Mouse (Mus musculus) heart, embryonic 10.5 days (tissue): ENCODE results near the gene Kazald1. TPM values are rescaled to one million over a fixed set of nuclear protein-coding genes. Genes with fewer than 3 reads are reported as not detected.

Source experiments
- DNase-seq: peaks from one replicate; pipeline ENCODE4 v3.0.0-alpha.2; 2017; ENCODE audit warnings: low spot score
- H3K27ac ChIP-seq: fragments of 300-500 bp; sonication (generic); 2 replicates; pipeline ENCODE4 v1.5.1; 2016; ENCODE audit warnings: mild to moderate bottlenecking
- H3K27me3 ChIP-seq: fragments of 300-500 bp; sonication (generic); 2 replicates; pipeline ENCODE4 v1.6.1; 2016; ENCODE audit warnings: mild to moderate bottlenecking; ENCODE audit not compliant: poor library complexity, insufficient read depth, severe bottlenecking
- H3K36me3 ChIP-seq: fragments of 300-500 bp; sonication (generic); 2 replicates; pipeline ENCODE4 v1.6.1; 2016; ENCODE audit warnings: mild to moderate bottlenecking, moderate library complexity
- H3K4me1 ChIP-seq: fragments of 300-500 bp; sonication (generic); 2 replicates; pipeline ENCODE4 v1.6.1; 2016; ENCODE audit warnings: mild to moderate bottlenecking
- H3K4me3 ChIP-seq: fragments of 300-500 bp; sonication (generic); 2 replicates; pipeline ENCODE4 v1.5.1; 2016; ENCODE audit warnings: mild to moderate bottlenecking, moderate library complexity
- H3K9me3 ChIP-seq: fragments of 300-500 bp; sonication (generic); 2 replicates; pipeline ENCODE4 v1.6.1; 2016; ENCODE audit warnings: mild to moderate bottlenecking, moderate library complexity
- WGBS: fragments of 180-500 bp; shearing (Covaris S2); methylation state at CpG from one replicate; pipeline ENCODE4 v1.1.7; 2016; 5-methylcytosine and 5-hydroxymethylcytosine counted together
- polyA plus RNA-seq: library from polyadenylated mRNA; unstranded; fragments of >200 nt; fragmentation: Nextera tagmentation; extraction: Ambion mirVana; gene quantifications from 2 replicates; pipeline ENCODE4 v1.2.1, GENCODE M21; 2016

Kazald1 gene
- polyA plus RNA-seq, 1 experiment from 2014 or later, result 6.3 TPM

DNA sequence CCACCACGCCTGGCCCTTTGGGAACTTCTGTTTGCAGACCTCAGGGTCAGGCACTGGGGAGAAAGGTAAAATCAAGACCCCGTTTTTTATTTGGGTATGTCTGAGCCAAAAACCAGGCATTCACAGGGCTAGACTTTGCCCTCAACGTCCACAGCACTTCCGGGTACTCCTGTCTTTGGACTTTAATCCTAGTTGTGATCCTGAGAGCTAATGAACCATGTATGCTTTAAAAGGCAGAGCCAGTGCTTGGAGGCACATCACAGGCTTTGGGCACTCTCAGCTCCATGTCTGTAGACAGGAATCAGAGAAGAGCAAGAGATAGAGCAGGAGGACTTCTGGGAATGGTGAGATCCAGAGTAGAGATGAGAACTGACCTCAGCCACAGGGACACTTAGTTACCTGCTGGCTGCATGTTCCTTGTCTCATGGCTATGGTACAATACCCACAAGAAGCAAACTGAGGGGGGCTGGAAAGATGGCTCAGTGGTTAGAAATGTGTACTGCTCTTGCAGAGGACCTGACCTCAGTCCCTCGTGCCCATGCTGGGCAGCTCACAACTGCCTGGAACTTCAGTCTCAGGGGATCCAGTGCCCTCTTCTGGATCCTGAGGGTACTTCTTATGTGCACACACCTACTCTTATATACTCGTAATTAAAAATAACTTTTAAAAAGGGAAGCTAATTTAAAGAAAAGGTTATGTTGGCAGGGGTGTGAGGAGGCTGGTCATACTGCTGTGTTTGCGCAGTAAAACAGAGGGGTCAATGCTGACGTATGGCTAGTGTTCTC lies 25.6 kb downstream of the Kazald1 start:
- peaks cover 42% of the 10 kb centered on the region for H3K27me3 ChIP-seq

GRCm38 (mm10) chr19:45105591-45105990 lies 30.6 kb downstream of the Kazald1 start:
- Histone ChIP-seq H3K4me3 (no peak overlapping the region), H3K27ac (no peak overlapping the region), H3K27me3 (peaks cover 57% of the 10 kb centered on the region), H3K9me3 (no peaks in the 10 kb centered on the region), H3K4me1 (no peaks in the 10 kb centered on the region), H3K36me3 (no peaks in the 10 kb centered on the region)
- no peak for DNase-seq
- WGBS, result 21% methylated on average over 1 of the region's 1 CpGs

More for the DNA sequence above, 25.6 kb downstream of the Kazald1 start:
- H3K4me3 ChIP-seq, result no peak overlapping the region
- WGBS, result 72% methylated on average over 8 of the region's 8 CpGs
- no peaks in the 10 kb centered on the region for H3K9me3 ChIP-seq
- no peaks in the 10 kb centered on the region for H3K4me1 ChIP-seq
- H3K27ac ChIP-seq, result no peak overlapping the region
- DNase-seq, result no peak
- no peaks in the 10 kb centered on the region for H3K36me3 ChIP-seq

GRCm38 (mm10) chr19:45106689-45107088 lies 31.6 kb downstream of the Kazald1 start:
- H3K4me3 ChIP-seq, result no peak overlapping the region
- H3K4me1 ChIP-seq, result no peaks in the 10 kb centered on the region
- DNase-seq, result no peak
- H3K27me3 ChIP-seq, result peaks cover 60% of the 10 kb centered on the region
- H3K9me3 ChIP-seq, result no peaks in the 10 kb centered on the region
- no peaks in the 10 kb centered on the region for H3K36me3 ChIP-seq
- 40% methylated on average over 6 of the region's 6 CpGs for WGBS
- no peak overlapping the region for H3K27ac ChIP-seq

DNA sequence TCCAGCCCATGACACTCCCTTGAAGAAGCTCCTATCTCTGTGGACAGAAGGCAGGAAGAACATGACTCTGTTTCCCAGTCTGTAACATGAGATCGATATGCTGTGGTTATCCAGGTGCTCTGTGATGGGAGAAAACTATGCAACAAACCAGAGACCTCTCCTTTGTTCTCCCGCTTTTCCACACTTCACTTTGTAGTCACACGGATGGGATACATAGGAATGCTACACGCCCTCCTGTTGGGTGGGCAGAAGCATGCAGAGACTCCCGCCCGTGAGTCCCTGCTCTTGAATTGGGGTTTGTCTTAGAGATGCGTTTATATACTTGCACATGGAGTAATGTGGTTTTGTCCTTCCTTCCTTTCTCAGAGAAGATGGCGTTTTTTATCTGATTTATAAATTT lies 35.6 kb downstream of the Kazald1 start:
- DNase-seq, result no peak
- Histone ChIP-seq H3K9me3 (no peaks in the 10 kb centered on the region), H3K27ac (no peak overlapping the region), H3K4me1 (peaks cover 19% of the 10 kb centered on the region), H3K36me3 (no peaks in the 10 kb centered on the region), H3K4me3 (no peak overlapping the region), H3K27me3 (peaks cover 39% of the 10 kb centered on the region)
- 62% methylated on average over 8 of the region's 8 CpGs for WGBS

DNA sequence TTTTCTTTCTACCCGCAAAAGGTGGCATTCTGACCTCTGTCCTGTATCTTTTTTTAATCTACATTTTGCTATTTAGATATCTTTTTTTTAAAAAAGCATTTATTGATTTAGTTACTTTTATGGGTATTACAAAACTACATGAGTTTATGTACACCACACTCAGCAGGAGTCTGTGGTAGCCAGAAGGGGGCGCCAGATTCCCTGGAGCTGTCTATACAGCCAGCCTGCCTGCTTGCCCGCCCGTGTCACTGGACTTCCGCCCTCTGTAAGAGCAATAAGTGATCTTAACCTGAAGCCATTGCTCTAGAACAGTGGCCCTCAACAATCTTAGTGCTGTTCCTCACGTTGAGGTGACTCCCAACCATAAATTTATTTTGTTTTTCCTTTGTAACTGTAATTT lies 37.4 kb downstream of the Kazald1 start:
- DNase-seq, result no peak
- H3K27me3 ChIP-seq, result peaks cover 37% of the 10 kb centered on the region
- 83% methylated on average over 6 of the region's 6 CpGs for WGBS

DNA sequence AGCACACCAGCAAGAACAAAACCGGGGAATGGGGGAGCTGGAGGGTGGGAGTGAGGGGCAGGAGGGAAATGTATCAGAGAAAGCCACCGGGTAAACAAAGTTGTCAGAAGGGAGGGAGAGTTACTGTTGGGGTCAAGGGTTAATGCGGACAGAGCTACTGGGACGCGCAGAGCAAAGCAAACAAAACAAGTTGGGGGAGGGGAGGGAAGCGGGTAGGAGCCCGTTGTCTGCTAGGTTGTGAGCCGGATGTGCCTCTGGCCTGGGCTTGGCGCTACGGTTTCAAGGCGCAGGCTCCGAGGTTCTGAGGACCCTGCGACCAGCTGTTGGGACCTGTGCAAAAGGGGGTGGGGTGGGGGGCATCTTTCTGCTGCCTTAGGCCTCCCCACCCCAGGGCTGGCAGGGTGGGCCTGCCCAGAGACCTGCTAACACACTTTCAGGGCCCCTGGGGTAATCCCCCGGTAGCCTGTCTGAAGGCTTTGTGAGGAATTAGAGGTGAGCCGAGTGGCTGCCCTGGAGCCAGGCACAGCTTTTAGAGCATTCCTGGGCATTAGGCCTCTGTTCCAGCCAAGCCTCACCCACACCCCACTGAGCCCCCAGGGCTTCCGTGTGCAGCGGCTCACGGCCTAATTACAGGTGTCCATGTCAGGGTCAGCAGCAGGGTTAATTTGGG lies 38.9 kb downstream of the Kazald1 start:
- DNase-seq, result no peak
- Histone ChIP-seq H3K27me3 (peaks cover 50% of the 10 kb centered on the region), H3K9me3 (no peaks in the 10 kb centered on the region), H3K27ac (peak overlapping the region; percentile 82), H3K4me3 (peak overlapping the region; percentile 31), H3K36me3 (no peaks in the 10 kb centered on the region), H3K4me1 (peaks cover 28% of the 10 kb centered on the region)
- WGBS, result 4% methylated on average over 18 of the region's 18 CpGs

More for the DNA sequence above, 37.4 kb downstream of the Kazald1 start:
- Histone ChIP-seq H3K27ac (no peak overlapping the region), H3K4me1 (peaks cover 19% of the 10 kb centered on the region), H3K4me3 (no peak overlapping the region), H3K36me3 (no peaks in the 10 kb centered on the region), H3K9me3 (no peaks in the 10 kb centered on the region)

- H3K27ac ChIP-seq, result no peak overlapping the region
- no peaks in the 10 kb centered on the region for H3K9me3 ChIP-seq
- no peaks in the 10 kb centered on the region for H3K36me3 ChIP-seq
- 46% methylated on average over 3 of the region's 3 CpGs for WGBS
- peaks cover 28% of the 10 kb centered on the region for H3K4me1 ChIP-seq
- peaks cover 57% of the 10 kb centered on the region for H3K27me3 ChIP-seq
- H3K4me3 ChIP-seq, result no peak overlapping the region
- no peak for DNase-seq
Measured at GRCm38 (mm10) chr19:45114772-45115171, 39.7 kb downstream of the Kazald1 start.

DNA sequence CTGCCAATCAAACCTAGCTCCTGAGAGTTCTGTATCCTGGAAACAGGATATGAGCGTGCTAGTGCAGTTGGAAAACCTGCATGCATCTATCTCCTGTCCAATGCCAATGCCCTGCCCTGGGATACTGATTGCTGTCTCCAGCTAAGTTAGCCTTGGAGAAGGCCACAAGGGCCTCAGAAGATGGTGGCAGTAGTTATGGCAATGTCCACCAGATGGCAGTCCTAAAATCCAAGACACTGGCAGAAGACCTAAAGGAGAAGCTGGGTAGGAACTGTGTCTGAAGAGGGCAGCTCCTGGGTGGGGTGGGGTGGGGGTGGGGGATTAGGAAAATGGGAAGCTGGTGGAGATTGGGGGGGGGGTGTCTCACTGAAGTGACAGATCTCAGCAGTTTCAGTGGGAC lies 41.8 kb downstream of the Kazald1 start:
- H3K27me3 ChIP-seq, result peaks cover 58% of the 10 kb centered on the region

More for the DNA sequence above, 41.8 kb downstream of the Kazald1 start:
- WGBS, result 46% methylated on average over 1 of the region's 1 CpGs
- no peak for DNase-seq
- H3K4me1 ChIP-seq, result peaks cover 28% of the 10 kb centered on the region
- no peak overlapping the region for H3K27ac ChIP-seq
- H3K4me3 ChIP-seq, result no peak overlapping the region
- no peaks in the 10 kb centered on the region for H3K36me3 ChIP-seq
- no peaks in the 10 kb centered on the region for H3K9me3 ChIP-seq

Other genes starting within 250 kb of the Kazald1 start
- gene Slf2, start 144.1 kb upstream of the Kazald1 start, polyA plus RNA-seq, result 56.6 and 60.6 TPM in 2 replicates
- gene Sema4g, start 86.1 kb upstream of the Kazald1 start, polyA plus RNA-seq, result 1.3 and 3.4 TPM in 2 replicates
- 24.4 and 27.0 TPM in 2 replicates for gene Twnk, start 69.6 kb upstream of the Kazald1 start, polyA plus RNA-seq
- gene Mrpl43, start 68.8 kb upstream of the Kazald1 start, polyA plus RNA-seq, result 63.8 and 66.3 TPM in 2 replicates
- gene Lzts2, start 60.8 kb upstream of the Kazald1 start, polyA plus RNA-seq, result 47.5 and 61.4 TPM in 2 replicates
- gene Pdzd7, start 29.5 kb upstream of the Kazald1 start, polyA plus RNA-seq, result 0.34 and 0.55 TPM in 2 replicates
- 11.8 and 13.4 TPM in 2 replicates for gene Sfxn3, start 27.7 kb upstream of the Kazald1 start, polyA plus RNA-seq
- gene Tlx1, start 75.4 kb downstream of the Kazald1 start, polyA plus RNA-seq, result 1.0 and 4.1 TPM in 2 replicates
- gene Lbx1, start 160.6 kb downstream of the Kazald1 start, polyA plus RNA-seq, result 0.20 and 1.0 TPM in 2 replicates